Mouse (Mus musculus): ENCODE data around the gene Tmem63a. TPM values are rescaled to one million over a fixed set of nuclear protein-coding genes. Genes with fewer than 3 reads are reported as not detected.
A peak's percentile ranks its signal among the peaks of the same experiment; 100 is the strongest.

The Tmem63a gene
- 22.5 and 26.6 TPM in 2 replicates for total RNA-seq (2014; fragmentation: Nextera tagmentation)
- total RNA-seq (2017) = 4.8 and 10.8 TPM in 2 replicates

DNA sequence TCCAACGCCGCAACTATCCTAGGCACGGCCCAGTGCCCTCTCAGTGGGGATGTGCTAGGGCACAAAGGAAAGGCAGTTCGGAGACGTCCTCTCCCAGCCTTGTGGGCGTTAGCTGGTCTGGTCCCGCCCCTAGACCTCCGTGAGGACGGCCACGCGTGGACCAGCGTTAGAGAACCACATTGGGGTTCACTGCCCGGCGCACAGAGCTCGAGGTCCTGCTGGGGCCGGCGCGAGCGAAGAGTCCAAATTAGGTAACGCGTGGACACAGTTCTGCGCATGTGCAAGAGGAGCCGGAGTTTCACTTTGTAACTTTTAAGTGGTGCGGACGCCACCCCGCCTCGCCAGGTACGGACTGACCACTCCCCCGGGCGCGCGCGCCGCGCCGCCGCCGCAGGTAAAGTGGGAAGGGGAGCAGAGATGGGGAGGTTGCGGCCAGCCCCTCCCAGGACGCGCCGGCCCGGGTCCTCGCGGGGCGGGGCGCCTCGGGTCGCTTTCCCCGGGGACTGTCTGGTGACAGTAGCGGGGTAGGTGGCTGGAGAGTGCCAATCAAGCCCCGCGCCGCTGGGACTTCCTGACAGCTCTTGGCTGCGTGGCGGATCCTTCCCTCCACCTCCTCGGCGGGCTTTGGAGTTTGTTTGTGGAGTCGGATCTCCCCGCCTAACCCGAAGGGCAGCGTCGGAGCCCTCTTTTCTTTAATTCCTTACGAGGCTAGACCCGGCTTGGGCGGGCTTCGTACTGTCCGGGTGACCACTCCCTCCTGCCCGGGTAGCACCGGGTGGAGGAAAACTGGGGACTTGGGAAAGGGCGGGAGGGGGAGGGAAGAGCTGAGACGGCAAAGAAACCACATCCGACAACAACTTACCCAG lies at the start of gene Tmem63a:
TSS of gene Tmem63a (plus strand) at position 179 of the 866 bp plus-strand sequence.
- ATAC-seq (replicated peaks; ENCODE audit: low FRiP score, low TSS enrichment, poor library complexity, severe bottlenecking) = peak; percentile 46

DNA sequence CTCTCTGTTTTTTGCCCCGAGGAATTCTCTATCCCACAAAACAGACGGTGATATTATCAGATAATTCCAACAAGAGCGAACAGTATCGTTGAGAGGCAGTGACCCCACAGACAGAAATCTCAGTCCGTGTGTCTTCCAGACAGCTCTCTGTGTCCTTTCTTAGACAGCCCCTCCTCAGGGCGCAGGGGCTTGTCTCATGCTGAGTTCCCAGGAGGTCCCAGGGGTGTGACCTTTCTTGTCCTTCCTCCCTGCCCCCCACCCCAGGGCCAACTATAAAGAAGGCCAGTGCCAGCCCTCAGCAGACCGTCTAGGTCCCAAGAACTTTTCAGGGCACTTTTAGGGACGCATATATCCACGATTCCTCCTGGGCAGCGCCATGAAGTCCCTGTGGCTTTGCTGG lies 49.3 kb upstream of the Tmem63a start, which contains the start of gene Lefty2:
TSS of gene Lefty2 (plus strand) at position 301 of the 400 bp plus-strand sequence.
- ATAC-seq (replicated peaks; ENCODE audit: low FRiP score, low TSS enrichment, poor library complexity, severe bottlenecking) = no peak

- ATAC-seq (replicated peaks; ENCODE audit: low FRiP score, low TSS enrichment, poor library complexity, severe bottlenecking) = peak; percentile 27
These were observed 47.8 kb upstream of the Tmem63a start for GRCm38 (mm10) chr1:180894088-180894987.

DNA sequence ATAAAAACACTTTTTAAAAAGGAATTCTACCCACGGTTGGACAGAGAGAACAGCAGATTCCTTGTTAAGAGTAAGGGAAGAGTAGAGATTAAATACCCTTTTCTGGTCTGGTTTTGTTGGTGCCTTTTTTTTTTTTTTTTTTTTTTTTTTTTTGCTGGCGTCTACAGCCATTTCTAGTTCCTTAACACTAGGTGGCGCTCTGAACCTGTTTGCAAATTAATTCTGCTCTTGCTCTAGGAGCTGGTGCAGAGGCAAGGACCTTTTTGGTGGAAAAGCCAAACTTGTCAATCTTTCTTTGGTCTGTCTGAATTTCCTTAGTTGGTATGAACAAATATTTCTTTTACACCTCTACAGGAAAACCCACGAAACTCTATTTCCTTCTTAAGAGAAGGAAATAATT lies 41.0 kb upstream of the Tmem63a start:
- ATAC-seq (replicated peaks; ENCODE audit: low FRiP score, low TSS enrichment, poor library complexity, severe bottlenecking) = no peak

DNA sequence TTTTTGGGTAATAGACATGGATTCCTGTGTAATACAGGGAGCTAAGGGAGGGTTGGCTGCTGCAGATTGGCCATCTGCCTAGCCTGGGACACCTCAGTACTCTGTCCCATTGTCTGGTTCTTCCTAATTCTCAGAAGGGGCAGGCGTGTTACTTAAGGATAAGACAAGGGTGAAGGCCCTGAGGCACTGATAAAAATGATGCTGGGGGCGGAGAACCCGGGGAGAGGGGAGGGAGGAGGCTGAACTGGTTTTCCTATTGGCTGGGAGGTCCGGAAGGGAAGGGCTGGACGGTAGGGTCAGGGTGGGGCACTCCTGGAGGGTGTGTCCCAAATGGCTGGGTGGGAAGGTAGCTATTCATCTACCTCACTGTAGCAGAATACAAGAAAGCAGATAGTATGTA lies 39.2 kb upstream of the Tmem63a start:
- ATAC-seq (replicated peaks; ENCODE audit: low FRiP score, low TSS enrichment, poor library complexity, severe bottlenecking) = peak; percentile 88

DNA sequence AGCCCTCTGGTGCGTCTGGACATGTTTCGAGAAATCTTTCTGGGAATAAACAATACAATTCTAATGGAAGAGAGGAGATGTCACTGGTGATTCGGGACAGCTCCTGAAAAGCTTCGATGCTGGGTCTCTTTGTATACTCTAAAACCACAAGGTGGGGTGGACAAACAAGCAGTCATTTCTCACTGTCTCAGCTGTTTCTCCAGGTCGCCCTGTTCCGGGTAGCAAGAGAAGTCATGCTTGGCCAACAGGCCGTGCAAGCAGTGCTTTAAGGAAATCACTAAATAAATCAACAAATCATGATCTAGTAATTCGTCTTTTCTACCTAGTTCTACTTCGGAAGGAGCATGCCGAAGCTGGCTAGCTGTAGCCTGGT lies 38.5 kb upstream of the Tmem63a start:
- ATAC-seq (replicated peaks; ENCODE audit: low FRiP score, low TSS enrichment, poor library complexity, severe bottlenecking) = peak; percentile 3; the same call in 1 of the 2 replicates

DNA sequence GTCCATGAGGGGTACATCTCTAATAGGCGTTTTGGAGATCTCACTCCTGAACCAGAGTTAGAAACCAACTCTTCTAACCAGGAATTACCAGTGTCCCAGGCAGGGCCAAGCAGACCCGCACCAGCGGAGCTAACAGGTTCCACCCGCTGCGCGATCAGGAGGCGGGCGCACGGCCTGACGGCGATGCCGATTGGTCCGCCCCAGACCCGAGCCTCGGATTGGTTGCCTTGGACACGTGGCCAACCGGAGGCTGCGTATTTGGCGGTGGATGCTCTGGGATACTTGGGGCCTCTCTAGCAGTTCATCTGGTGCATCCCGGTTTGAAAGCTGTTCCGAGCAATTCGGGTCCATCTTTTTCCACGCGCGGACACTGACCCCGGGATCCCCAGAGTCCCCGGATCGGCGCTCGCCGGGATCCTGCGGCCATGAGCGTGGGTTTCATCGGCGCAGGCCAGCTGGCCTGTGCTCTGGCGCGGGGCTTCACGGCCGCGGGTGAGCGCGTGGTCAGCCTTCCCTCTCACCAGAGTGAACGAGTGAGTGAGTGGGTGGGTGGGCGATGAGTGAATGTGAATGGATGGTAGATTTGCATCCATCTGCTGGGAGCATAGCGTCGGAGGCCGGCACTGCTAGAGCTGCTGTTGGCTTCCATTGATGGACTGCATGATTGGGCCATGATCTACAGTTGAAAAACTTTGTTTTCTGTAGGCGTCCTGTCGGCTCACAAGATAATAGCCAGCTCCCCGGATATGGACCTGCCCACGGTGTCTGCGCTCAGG lies 37.9 kb upstream of the Tmem63a start, which contains the start of gene Pycr2:
TSS of gene Pycr2 (plus strand) at position 255 of the 776 bp plus-strand sequence.
- peak; percentile 74 for ATAC-seq (replicated peaks; ENCODE audit: low FRiP score, low TSS enrichment, poor library complexity, severe bottlenecking)

- ATAC-seq (replicated peaks; ENCODE audit: low FRiP score, low TSS enrichment, poor library complexity, severe bottlenecking) = no peak
These were observed 37.4 kb upstream of the Tmem63a start for GRCm38 (mm10) chr1:180904815-180905080.

DNA sequence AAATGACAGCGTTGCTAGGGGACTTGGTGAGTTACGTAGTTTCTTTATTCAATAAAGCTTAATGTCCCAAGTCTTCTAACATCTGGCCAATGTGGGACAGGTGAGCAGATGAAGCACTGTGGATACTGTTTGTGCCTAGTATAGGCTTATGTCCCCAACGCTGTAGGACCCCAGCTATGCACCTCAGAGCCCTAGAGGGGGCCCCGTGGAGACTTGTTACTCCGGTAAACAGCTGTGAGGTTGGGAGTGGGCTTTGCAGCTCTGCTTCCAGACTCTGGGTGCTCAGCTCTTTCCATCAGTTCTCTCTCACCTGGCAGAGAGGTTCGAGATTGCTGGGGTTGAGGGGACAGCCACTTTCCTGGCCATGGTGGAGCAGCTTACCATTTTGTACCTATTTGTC lies 36.8 kb upstream of the Tmem63a start:
- no peak for ATAC-seq (replicated peaks; ENCODE audit: low FRiP score, low TSS enrichment, poor library complexity, severe bottlenecking)

GRCm38 (mm10) chr1:180905876-180906275 lies 36.3 kb upstream of the Tmem63a start:
- ATAC-seq (replicated peaks; ENCODE audit: low FRiP score, low TSS enrichment, poor library complexity, severe bottlenecking) = no peak

- no peak; the same call in 1 of the 2 replicates for ATAC-seq (replicated peaks; ENCODE audit: low FRiP score, low TSS enrichment, poor library complexity, severe bottlenecking)
These were observed 35.5 kb upstream of the Tmem63a start for GRCm38 (mm10) chr1:180906461-180907147.

DNA sequence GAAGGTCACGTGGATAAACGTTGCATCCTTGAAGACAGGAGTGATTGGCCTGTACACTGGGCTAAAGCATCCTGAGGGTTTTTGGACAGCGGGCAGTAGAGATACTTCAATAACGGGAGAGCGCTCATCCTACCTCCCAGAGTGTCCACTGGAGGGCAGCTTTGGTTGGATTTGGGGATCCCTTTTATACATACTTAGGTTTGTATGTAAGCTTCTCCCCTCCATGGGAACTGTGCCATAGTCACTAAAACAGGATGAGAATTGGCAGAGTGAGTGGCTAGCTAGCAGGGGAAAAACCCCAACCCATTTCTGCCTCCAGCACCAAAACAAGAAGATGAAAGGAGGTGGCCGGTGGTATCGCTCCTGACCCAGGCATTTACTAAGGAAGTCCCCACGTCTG lies 31.0 kb upstream of the Tmem63a start:
- ATAC-seq (replicated peaks; ENCODE audit: low FRiP score, low TSS enrichment, poor library complexity, severe bottlenecking) = 0 out of 2 replicates have a peak, but pooled peaks have one; percentile 16

DNA sequence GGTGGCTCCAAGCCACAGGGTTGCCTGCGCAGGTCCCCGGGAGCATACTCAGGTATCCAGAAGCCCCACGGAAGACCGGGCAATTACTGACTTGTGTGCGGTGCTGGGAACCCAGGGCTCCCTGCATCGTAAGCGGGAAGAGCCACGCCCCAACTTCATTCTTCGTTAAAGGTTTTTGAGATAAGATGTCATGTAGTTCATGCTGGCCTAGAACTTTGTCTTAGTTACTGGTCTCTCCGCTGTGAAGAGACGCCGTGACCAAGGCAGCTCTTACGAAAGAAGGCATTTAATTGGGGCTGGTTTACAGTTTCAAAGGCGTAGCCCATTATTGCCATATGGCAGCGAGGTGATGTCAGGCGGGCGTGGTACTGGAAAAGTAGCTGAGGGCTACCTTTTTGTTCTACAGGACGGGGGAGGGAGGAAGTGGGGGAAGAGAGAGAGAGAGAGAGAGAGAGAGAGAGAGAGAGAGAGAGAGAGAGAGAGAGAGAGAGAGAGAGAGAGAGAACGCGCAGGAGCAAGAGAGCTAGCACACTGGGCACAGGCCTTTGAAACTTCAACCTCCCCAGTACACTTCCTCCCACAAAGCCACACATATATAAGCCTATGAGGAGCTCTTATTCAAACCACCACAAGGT lies 30.4 kb upstream of the Tmem63a start:
- ATAC-seq (replicated peaks; ENCODE audit: low FRiP score, low TSS enrichment, poor library complexity, severe bottlenecking) = peak; percentile 76

GRCm38 (mm10) chr1:180912792-180913191 lies 29.4 kb upstream of the Tmem63a start:
- ATAC-seq (replicated peaks; ENCODE audit: low FRiP score, low TSS enrichment, poor library complexity, severe bottlenecking) = no peak

DNA sequence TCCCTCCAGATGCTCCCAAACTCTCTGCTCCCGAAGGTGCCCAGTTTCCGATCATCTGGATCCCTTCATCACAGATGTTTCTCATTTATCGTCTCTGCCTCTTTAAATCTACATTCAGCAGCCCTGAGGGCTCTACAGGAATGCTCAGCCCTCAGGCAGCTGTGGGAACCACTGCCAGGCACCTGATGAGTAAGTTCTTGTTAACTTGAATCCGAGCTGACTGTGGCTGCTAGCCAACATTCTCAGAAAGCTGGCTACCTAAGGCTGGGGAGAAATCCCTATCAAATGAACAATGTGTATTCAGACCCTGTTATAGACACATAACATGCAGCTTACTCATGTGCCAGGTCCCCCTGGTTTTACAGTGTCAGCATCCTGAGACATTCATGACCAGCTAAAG lies 28.3 kb upstream of the Tmem63a start:
- ATAC-seq (replicated peaks; ENCODE audit: low FRiP score, low TSS enrichment, poor library complexity, severe bottlenecking) = no peak

DNA sequence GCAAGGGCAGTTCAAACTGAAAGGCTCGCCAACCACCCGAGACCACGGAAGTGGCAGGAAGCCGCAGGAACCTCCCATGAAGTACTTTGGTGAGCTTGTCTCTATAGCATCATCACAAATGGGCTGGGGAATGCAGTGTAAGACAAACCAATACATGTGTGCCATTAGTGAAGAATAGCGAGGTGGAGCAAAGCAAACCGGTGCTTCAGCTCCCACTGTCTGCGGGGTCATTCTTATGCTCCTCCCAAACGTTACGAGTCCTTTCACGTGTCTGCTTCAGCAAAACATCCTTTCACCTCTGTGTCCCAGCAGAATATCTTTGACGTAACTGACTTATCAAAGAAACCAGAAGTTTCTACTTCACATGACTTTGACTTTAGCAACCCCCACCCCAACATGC lies 25.7 kb upstream of the Tmem63a start:
- no peak for ATAC-seq (replicated peaks; ENCODE audit: low FRiP score, low TSS enrichment, poor library complexity, severe bottlenecking)

GRCm38 (mm10) chr1:180917053-180917452 lies 25.1 kb upstream of the Tmem63a start:
- no peak for ATAC-seq (replicated peaks; ENCODE audit: low FRiP score, low TSS enrichment, poor library complexity, severe bottlenecking)

GRCm38 (mm10) chr1:180919686-180920085 lies 22.5 kb upstream of the Tmem63a start:
- peak; percentile 68 for ATAC-seq (replicated peaks; ENCODE audit: low FRiP score, low TSS enrichment, poor library complexity, severe bottlenecking)

All from megakaryocyte-erythroid progenitor cell, adult 5-6 weeks (primary cell).